Mouse (Mus musculus) heart, adult 10 weeks (tissue): ENCODE data around the gene Omp. TPM values are rescaled to one million over a fixed set of nuclear protein-coding genes. Genes with fewer than 3 reads are reported as not detected.

Experiments used
- polyA plus RNA-seq: library from polyadenylated mRNA; stranded (reverse); fragments of 350-450 nt; fragmentation: Illumina TruSeq; extraction: RNeasy Lipid Tissue Mini Kit (QIAGEN cat#74804); gene quantifications from one replicate; pipeline ENCODE4 v1.2.3, GENCODE M21; 2014; ENCODE audit warnings: low read depth, low replicate concordance

Omp gene
- polyA plus RNA-seq, result not detected

GRCm38 (mm10) chr7:98145402-98145801 lies at the start of gene Omp:
Gene Omp, minus strand, starts transcription at chr7:98145502.

GRCm38 (mm10) chr7:98177929-98178559 lies 32.7 kb upstream of the Omp start, which contains the start of gene Capn5:
Gene Capn5, minus strand, starts transcription at chr7:98178274.

GRCm38 (mm10) chr7:98119179-98119960 lies 25.9 kb downstream of the Omp start, which contains the start of gene Myo7a:
Gene Myo7a, minus strand, starts transcription at chr7:98119524.

Other genes starting within 250 kb of the Omp start
- not detected for gene Gdpd4, start 225.5 kb downstream of the Omp start, polyA plus RNA-seq
- gene Myo7a, start 26.0 kb downstream of the Omp start, polyA plus RNA-seq, result 7.0 TPM
- gene Capn5, start 32.8 kb upstream of the Omp start, polyA plus RNA-seq, result 2.3 TPM
- not detected for gene B3gnt6, start 54.0 kb upstream of the Omp start, polyA plus RNA-seq
- gene Acer3, start 175.7 kb upstream of the Omp start, polyA plus RNA-seq, result 4.3 TPM
- gene Tsku, start 215.8 kb upstream of the Omp start, polyA plus RNA-seq, result 2.9 TPM